Mouse (Mus musculus) natural killer cell, adult 2 months (primary cell): ENCODE data around the gene Smr2.
"Not testable (repeated sequence)": the region's sequence is repeated elsewhere in the genome, so short reads cannot be mapped to it uniquely, and the experiment has no call there.

Experiments
- DNase-seq, 2 experiments: peaks; one replicate each; pipeline ENCODE4 v3.0.0; 2022; ENCODE audit warnings: low spot score in 2 of 2

The Smr2 gene

GRCm38 (mm10) chr5:88086256-88086655, at the start of gene Smr2:
Gene Smr2, plus strand, starts transcription at chr5:88086556.
- DNase-seq: not testable (repeated sequence)

GRCm38 (mm10) chr5:88111430-88111829, 25.1 kb downstream of the Smr2 start, which contains the start of gene Gm11116:
Gene Gm11116, minus strand, starts transcription at chr5:88111530.
- DNase-seq: no peak

GRCm38 (mm10) chr5:88153999-88154398, 67.6 kb downstream of the Smr2 start, which contains the start of gene Gm11115:
Gene Gm11115, minus strand, starts transcription at chr5:88154099.
- no peak for DNase-seq
